Mouse (Mus musculus) ovary, adult 18-20 months (tissue): Measurements from ENCODE around the gene Lipe.
"Not testable (repeated sequence)": the region's sequence is repeated elsewhere in the genome, so short reads cannot be mapped to it uniquely, and the experiment has no call there.

Source experiments
- DNase-seq: peaks from one replicate; pipeline ENCODE4 v3.0.0; 2022; ENCODE audit warnings: low spot score, mixed read lengths

The Lipe gene

GRCm38 (mm10) chr7:25398610-25399009, at the start of gene Lipe:
Gene Lipe, minus strand, starts transcription at chr7:25398710.
- DNase-seq = no peak

DNA sequence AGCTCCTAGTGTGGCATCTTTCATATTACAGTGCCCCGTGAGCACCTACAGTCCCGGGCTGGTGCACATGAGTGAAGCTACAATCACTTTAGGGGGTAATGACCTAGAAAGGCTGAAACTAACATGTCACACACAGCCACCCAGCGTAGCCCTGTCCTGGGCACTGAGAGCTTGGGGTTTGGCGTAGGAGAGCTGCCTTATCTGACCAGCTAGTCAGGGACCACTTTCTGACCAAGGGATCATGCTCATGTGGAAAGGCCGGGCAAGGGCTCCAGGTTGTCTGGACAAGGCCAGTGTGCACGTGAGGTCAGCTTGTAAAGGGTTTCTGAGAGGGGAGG, 42.3 kb upstream of the Lipe start:
- DNase-seq = no peak

- no peak for DNase-seq
These were observed 41.7 kb upstream of the Lipe start for GRCm38 (mm10) chr7:25439978-25440815.

DNA sequence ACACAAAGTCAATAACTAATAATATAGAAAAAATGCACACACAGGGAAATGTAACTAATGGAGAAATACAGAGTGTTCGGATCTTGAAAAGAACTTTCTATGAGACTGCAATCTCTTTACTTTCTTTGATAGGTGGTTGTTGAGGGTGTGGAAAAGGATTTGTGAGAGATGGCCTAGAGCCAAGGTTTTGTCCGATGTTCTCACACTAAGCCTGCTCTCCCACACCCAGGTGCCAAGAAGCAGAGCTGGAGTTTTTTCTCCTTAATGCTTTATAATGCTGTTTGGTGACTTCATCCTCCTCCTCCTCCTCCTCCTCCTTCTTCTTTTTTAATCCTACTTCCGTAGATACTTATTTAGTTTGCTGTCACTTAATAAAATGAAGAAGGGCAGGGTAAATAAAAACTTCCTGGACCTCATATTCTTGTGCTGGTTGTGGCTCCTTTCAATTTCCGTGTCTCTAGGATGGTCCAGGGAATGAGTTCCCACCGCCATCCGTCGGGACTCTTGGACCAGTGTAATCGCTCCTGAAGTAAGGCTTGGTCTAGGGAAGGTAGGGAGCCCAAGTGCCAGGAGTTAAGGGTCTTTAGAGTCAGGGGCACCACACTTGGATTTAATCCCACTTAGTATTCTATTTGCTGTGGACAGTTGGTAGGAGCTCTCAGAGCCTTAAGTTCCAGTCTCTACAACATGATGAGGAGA, 40.8 kb upstream of the Lipe start:
- no peak for DNase-seq

GRCm38 (mm10) chr7:25436704-25437103, 38.2 kb upstream of the Lipe start:
- DNase-seq = no peak

DNA sequence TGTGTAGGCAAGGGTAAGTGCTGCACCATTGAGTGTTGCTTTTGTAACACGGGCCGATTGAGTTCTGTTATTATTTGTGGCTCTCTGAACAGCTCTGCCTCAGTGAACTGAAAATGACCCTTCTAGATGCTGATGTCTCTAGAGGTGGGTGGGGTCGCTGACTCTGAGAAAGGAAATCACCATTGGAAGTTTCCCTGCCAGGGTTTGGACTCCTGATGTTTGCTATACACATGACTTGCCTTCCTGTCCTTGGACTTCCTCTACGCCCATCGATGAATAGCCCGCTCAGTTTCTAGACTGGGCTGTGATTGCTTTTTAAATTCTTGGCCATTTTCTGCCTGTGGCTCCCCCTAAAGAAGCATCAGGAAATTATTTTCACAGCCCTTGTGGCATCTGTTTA, 37.7 kb upstream of the Lipe start:
- DNase-seq = no peak

- no peak for DNase-seq
These were observed 37.0 kb upstream of the Lipe start for GRCm38 (mm10) chr7:25435546-25435851.

GRCm38 (mm10) chr7:25434654-25435545, 36.4 kb upstream of the Lipe start:
- DNase-seq = no peak

DNA sequence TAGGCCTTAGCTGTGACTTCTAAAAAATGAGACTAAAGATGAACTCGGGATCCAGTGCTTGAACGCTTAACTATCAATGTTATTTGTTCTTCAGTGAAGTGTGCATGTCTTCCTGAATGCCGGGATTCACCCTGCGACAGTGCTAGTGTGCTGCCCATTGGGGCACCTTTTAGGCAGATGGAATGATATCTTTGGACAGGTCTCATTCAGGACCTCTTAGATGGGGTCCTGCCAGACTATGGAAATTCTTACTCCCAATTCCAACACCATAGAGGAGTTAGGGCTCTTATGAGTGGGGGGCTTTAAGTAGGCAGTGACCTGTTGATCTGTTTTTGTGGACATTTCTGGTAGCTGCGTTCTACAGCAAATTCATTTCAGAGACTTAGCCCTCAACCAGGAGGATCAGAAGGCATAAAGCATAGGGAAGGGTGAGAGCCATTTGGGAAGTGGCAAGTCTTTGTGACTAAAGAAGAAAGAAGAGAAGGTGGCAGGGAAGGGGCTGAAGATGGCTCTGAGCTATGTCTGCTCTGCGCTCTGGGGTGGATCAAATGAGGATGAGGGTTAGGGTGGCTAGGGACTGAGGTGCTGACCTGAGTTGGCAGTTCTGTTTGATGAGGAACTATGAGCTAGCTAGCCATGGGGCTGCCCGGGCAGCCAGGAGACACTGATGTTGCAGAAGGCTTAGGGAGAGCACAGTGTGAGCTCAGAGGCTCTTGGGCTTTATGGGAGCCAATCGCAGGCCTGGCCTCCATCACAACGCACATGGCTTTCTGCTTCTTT, 35.5 kb upstream of the Lipe start:
- no peak for DNase-seq

DNA sequence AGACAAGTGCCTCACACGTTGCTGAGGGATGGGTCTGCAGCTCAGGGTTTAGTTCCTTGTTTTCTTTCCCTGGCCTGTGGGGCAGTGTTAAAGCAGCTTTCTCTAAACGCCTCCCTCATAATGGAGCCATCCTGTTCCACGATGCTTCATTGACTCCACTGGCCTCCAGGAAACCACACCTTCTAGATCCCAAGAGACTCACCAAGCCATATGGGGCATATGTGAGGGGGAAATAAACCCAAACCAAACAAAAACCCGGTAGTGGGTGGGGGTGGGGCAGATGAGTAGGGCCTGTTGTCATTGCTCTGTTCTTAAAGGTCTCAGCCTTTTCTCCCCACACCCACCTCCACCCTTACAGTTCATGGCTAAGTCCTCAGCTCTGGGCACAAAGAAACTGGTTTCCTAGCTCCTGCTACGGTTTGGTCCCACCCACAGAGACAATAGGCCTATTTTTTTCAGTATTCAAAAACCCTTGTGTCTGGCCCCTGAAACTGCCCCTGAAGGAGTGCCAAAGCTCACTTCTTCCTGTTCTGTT, 34.6 kb upstream of the Lipe start:
- DNase-seq = no peak

DNA sequence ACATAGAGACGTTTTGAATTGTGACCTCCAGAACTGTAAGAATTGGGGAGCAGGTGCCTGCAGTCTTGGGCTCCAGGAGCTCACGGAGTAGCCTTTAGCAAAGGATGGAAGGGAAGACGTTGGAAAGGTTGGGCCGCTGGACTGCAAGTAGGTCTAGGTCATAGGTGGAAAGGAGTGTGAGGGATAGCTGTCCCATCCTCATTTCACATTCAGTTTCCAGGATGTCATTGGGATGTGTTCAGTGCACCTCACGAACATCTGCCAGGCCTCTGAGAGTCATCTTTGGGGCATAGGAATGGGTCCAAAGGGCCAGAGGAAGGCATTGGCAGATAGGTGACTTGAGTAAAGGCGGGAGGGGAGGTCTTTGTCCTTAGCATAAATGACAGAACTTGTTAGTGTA, 33.9 kb upstream of the Lipe start:
- no peak for DNase-seq

GRCm38 (mm10) chr7:25429886-25430784, 31.6 kb upstream of the Lipe start:
- DNase-seq = no peak

DNA sequence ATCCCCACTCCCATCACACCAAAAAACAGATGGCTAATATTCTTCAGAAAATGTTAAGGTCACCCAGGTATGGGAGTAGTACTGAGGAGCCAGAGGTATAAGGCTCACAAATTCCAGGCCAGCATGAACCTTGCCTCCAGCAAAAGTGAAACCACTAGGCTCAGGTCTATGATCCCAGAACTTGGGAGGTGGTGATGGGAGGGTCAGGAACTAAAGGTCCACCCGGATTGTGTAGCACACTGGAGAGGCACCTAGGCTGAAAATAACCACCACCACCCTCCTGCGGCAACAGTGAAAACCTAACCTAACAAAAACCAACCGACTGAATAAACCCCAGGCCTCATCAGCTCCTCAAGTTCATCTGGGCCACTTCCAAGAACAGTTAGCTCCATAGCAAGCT, 29.8 kb upstream of the Lipe start:
- DNase-seq = no peak

- DNase-seq = no peak
These were observed 28.6 kb upstream of the Lipe start for GRCm38 (mm10) chr7:25427144-25427543.

GRCm38 (mm10) chr7:25426380-25426779, 27.9 kb upstream of the Lipe start:
- DNase-seq = not testable (repeated sequence)

GRCm38 (mm10) chr7:25424429-25424828, 25.9 kb upstream of the Lipe start:
- DNase-seq = no peak

GRCm38 (mm10) chr7:25422286-25422841, 23.9 kb upstream of the Lipe start:
- no peak for DNase-seq

- no peak for DNase-seq
These were observed 21.4 kb upstream of the Lipe start for GRCm38 (mm10) chr7:25419943-25420342.

GRCm38 (mm10) chr7:25419536-25419935, 21.0 kb upstream of the Lipe start:
- DNase-seq = no peak

- no peak for DNase-seq
These were observed 19.1 kb upstream of the Lipe start for GRCm38 (mm10) chr7:25417597-25417996.
